Mouse (Mus musculus) MN1 (cell line): Measurements from ENCODE around the gene Strn4.

ENCODE experiments used
- DNase-seq: peaks from one replicate; pipeline ENCODE4 v3.0.0-alpha.2; 2016; ENCODE audit warnings: low spot score

Strn4 gene

GRCm38 (mm10) chr7:16876006-16876405 is 60.3 kb downstream of the Strn4 start:
- DNase-seq: no peak

- no peak for DNase-seq
These were observed 60.9 kb downstream of the Strn4 start for GRCm38 (mm10) chr7:16876608-16877007.

GRCm38 (mm10) chr7:16877717-16878116 is 62.0 kb downstream of the Strn4 start:
- DNase-seq: no peak

- no peak for DNase-seq
These were observed 64.3 kb downstream of the Strn4 start for GRCm38 (mm10) chr7:16879796-16880547.

- no peak for DNase-seq
These were observed 64.9 kb downstream of the Strn4 start for GRCm38 (mm10) chr7:16880615-16881014.

- no peak for DNase-seq
These were observed 67.5 kb downstream of the Strn4 start for GRCm38 (mm10) chr7:16883162-16883561.

- no peak for DNase-seq
These were observed 68.6 kb downstream of the Strn4 start for GRCm38 (mm10) chr7:16884334-16884733.

- DNase-seq: no peak
These were observed 69.6 kb downstream of the Strn4 start for GRCm38 (mm10) chr7:16885271-16885776.

- no peak for DNase-seq
These were observed 70.2 kb downstream of the Strn4 start for GRCm38 (mm10) chr7:16885905-16886304.
